Mouse (Mus musculus) liver, postnatal 0 days (tissue): ENCODE measurements at regions not wholly inside any gene's neighbourhood (a gene's known extent, or its start where the extent isn't known, plus 50 kb on each side); places are given as distances from the start of the nearest gene placed in this dataset.

Source experiments
- CTCF ChIP-seq: sonication (generic); IDR thresholded peaks from 2 replicates; pipeline ENCODE4 v1.5.1; 2016; ENCODE audit warnings: antibody characterized with exemption, low read depth
- EP300 ChIP-seq: IDR thresholded peaks from 2 replicates; pipeline ENCODE4 v1.6.1; 2016; ENCODE audit warnings: antibody characterized with exemption, low read depth, mild to moderate bottlenecking

- no peak for TF ChIP-seq CTCF
- no peak for TF ChIP-seq EP300
Observed at GRCm38 (mm10) chr10:97220431-97220830, 259.0 kb upstream of the Dcn start.
